Mouse (Mus musculus) adrenal gland, adult 8-10 months (tissue): ENCODE measurements around the gene Selenof. TPM values are rescaled to one million over a fixed set of nuclear protein-coding genes. Genes with fewer than 3 reads are reported as not detected.
A peak's percentile ranks its signal among the peaks of the same experiment; 100 is the strongest.

Source experiments
- DNase-seq: peaks from one replicate; pipeline ENCODE4 v3.0.0; 2022
- total RNA-seq, 4 experiments: library from RNA; stranded (reverse); gene quantifications; 2 replicates each; pipeline ENCODE4 v1.2.4; 2022

Selenof gene
- 100 to 1,000 TPM; 329 to 408 (median 334) TPM for total RNA-seq

DNA sequence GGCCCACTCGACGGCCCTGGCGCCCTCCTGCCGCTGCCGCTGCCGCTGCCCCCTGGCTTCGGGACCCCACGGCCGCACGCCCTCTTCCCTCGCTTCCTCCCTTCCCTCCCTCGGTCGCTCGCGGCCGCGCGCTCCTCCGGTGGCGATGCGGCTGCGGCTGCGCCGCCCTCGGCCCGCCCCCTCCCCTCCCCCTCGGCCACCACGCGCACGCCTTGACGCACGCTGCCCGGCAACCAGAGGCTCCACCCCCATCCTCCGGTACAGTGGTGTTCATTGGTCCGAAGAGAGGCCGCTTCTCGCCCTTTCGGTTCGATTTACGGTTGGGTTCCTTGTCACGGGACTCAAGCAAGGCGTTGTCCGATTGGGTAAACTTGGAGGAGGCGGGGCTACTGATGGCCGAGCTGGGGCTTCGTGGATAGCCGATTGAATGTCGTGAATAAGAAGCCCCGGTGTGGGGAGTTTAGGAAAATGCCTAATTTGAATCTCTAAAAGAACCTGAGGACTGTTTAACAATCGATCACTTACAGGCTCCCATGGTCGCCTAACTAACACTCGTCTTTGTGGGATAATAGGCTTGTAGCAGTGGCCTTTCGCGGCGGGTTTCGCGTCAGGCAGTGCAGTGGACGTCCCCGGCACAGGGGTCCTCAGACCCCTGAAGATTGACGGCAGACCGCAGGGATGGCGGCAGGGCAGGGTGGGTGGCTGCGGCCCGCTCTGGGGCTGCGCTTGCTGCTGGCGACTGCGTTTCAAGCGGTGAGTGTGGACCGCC, at the start of gene Selenof, which contains the start of gene Hs2st1:
Gene Selenof, plus strand, starts transcription at position 258 of the 769 bp plus-strand sequence.
Gene Hs2st1, minus strand, starts transcription at position 135 of the 769 bp plus-strand sequence.
- peak; percentile 99 for DNase-seq

DNA sequence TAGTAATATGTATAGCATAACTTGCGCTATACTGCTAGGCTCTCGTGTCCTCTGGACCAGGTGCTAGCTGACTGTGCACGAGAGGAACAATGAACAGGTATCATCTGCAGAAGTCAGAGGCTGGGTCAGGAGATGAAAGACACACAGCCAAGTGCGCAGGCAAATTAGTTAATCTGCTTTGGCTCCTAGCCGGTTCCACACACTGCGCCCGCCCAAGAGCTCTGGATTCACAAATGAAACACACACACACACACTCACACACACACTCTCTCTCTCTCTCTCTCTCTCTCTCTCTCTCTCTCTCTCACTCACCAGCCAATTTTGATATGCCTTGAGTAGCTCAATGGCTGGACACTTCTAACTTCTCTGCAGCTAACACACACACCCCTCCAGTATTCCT, 42.2 kb upstream of the Selenof start:
- DNase-seq, result no peak

DNA sequence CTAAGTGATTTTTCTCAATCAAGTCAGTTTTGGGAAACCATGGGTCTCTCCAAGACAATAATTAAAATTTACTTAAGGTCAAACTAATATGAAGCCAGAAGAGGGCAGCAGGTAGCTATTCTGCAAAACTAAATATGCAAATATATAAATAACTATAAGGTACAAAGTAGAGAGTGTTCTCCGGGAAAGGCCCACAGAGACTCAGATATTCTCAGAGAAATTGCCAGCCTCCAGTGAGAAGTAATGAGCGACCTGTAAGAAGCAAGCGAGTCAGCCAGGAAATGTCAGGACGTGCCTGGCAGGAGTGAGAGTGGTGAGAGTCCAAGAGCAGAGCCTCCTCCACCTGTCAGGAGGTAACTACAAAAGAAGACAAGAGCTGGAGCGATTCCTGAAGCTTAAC, 39.1 kb upstream of the Selenof start:
- DNase-seq, result no peak

DNA sequence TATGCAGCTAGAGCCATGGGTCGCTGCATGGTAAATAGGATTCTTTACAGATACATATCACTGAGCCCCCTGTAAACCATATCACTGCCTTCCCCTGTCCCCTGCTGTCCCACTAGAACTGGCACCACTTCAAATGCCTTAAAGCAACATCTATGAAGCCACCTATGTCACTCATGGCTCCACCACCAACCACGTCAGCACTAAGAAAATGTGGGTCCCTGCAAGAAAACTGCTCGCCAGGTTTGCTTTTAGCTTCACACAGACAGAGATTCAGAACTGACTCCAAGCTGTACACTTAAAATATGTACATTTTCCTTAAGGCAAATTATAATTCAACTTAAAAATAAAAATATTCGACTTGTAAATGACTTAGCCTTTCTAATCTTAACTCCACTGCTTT, 35.0 kb upstream of the Selenof start:
- no peak for DNase-seq

DNA sequence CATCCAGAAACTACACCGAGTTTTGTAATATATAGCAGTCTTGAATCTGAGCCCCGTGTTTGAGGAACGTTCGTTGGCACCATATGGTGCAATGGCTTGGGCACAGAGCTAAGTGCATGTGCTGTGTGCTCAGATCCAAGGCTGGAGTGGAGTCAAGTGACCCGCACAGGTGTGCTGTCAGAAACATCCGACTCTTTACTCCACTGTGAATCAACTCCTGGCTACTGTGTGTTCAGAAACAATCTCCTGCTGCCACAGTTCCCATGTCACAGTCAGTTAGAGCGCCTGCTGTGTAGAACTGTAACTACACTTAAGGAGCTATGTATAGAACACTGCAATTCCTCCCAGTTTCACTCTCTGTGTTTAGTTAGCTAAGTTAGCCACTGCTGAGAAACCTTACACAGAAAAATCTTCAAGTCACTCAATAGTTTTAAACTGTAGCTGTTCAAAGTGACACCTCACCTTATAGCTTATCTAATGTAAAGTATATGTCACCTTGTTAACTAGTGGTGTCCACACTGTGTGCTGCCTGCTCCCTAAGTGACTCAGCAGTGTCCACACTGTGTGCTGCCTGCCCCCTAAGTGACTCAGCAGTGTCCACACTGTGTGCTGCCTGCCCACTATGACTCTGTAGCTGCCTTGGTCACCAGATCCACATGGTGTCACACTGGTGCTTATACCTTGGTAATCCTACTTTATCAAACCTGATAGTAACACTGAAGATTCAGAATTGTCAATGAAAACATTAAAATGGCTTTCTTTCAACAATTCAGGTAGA, 32.8 kb upstream of the Selenof start:
- DNase-seq, result no peak

DNA sequence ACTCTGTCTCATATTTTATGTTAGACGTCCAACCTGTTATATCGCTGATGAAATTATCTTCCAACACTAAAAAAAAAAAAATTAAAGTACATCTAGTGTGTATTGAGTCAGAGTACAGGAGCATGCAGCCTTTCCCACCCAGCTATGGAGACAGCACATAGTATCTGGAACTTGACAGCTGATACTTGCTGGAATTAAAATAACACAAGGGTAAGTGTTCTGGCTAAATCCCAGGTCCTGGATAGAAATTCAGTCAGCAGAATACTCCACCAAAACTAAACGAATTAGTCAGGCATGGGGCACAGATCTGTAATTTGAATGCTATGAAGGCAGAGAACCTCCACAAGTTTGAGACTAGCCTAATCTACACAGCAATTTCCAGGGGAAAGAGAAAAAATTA, 31.1 kb upstream of the Selenof start:
- no peak for DNase-seq

DNA sequence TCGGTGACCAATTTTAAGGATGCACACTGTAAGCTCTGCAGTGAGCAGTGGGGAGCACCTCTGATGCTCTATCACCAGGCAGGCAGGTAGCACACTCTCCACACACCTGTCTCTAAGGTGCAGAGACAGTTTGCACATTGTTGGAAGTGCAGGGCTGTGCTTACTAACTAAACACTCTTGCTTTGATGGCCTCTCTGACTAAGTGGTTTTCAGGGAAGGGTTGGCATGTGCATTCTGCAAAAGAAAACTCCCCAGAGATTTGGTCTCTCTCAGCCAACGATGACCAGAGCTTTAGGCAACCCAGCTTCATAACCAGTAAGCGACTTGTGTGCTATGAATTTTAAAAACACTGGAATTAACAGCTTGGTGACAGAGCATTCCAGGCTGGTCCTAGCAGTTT, 29.3 kb upstream of the Selenof start:
- DNase-seq, result no peak

DNA sequence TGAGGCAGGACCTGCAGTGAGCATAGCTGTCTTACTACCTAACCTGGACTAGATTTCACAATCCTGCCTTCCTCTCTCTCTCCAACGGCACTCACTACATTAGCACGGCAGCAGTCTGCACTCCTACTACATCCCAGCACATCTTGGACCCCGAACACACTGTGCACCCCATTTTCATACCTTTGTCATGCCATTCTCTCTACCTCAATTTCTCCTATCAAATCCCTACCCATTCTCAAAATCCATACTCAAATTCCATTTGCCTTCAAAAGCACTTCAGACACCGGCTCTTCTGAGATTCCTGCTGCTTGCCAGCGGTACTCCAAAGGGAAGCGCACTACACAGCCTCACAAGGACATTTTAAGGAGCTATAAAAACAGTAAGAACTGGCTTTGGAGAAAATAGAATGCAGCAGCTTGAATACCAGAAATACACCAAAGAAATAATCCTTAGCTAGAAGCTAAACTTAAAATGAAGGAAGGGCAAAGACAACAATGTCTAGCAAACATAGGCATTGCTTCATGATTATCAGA, 28.1 kb upstream of the Selenof start:
- DNase-seq, result no peak

DNA sequence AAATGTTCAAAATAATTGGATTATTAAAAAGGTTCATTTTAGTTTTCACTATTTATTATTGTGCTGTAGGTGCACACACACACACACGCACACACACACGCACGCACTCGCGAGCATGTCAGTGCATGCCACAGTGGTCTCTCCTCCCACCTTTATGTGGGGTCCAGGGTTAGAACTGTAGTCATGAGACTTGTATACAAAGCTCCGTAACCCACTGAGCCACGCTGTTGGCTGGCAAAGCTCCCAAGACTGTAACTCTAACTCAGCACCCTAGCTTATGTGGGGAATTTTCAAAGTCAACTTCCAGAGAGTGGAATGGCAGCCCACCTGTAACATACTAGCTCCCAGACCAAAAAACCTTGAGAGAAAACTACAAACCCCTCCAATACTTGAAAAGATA, 25.0 kb upstream of the Selenof start:
- DNase-seq, result no peak

DNA sequence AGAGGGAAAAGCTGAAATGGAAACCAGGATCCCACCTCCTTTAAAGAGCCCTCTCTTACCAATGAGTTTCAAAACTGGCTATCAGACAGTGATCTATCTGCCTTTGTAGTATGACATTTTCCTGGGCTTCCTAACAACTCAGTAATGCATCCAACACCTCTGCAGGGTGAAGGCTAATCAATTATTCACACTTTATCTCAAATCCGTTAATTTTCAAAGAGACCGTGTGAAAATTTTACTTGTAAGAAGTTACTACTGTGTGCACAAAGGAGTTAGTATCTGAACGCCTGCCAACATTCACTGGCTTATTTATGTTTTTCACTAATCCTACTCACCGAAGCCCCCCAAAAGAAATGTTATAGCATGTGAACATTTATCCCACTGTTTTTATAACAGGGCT, 24.3 kb upstream of the Selenof start:
- DNase-seq, result no peak

DNA sequence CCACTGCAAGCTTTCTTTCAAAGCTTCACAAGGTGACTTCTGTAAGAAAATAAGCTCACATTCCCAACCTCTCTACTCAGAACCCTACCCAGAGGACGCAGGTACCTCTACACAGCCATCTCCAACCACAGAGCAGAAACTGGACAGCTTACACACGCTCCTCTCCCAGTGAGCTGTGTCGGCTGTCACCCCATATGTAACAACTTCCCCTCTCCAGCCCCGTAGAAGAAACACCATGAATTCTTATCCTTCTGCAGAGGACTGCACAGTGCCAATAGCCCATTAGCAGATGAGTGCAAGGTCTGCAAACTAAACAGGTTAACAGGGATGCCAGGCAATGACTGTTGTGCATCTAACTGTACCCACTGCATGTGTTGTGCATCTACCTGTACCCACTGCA, 23.6 kb upstream of the Selenof start:
- no peak for DNase-seq

DNA sequence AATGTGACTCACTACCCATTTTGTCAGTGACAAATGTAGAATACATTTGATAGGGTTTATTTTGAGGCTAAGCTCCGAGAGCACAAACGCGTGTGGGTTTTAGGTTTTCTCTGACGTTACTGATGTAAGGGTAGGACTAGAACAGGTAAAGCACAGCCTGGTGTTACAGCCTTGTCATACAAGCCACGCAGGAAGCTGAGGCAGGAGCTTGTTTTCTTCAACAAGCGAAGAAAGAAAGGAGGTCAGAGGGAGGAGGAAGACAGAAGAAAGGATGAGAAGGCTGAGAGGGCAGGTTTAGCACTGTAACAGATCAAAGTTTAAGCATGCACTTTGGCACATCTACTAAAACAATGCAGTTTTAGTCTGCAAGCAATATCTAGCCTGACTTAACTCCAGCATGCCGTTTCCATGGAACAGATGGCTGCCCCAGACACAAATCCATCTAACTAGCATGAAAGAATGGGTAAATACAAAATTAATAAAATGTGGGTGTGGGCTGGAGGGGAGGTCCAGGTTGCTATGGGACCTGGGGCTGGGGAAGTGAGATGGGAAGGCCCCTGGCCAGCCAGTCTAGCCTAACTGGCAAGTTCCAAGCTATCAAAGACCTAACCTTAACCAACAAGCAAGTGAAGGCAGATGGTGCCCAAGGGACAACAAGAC, 21.8 kb upstream of the Selenof start:
- no peak for DNase-seq

DNA sequence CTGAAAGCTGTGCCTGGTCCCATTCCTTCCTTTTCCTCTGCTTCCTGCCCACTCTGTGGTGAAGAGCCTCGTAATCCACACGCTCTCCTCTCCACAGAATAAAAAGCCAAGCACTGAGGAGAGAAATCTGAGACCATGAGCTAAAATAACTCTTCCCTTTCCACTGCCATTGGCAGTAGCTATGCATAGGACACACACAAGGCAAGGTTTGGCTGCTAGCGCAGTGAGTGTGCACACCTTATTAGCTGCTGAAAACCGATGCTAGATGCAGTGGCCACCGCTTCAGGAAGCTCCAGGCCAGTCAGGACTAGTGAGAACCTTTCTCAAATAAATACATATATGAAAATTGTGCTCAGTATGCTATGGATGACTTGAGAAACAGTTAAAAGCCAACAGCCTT, 20.1 kb upstream of the Selenof start:
- no peak for DNase-seq

DNA sequence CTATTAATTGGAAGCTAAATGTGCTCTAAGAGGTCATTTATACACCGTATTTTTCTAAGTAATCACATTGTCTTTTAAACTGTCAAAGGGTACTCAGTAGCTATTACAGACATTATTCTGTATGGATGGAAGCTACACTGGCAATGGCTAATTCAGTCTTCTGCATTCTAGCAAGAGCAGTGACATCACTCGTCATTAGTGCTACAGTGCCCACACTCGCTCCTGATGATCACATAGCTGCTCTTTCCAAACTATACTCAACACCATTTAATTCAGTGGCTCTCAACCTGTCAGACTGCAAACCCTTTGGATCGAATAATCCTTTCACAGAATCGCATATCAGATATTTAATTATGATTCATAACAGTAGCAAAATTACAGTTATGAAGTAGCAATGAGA, 19.4 kb upstream of the Selenof start:
- no peak for DNase-seq

DNA sequence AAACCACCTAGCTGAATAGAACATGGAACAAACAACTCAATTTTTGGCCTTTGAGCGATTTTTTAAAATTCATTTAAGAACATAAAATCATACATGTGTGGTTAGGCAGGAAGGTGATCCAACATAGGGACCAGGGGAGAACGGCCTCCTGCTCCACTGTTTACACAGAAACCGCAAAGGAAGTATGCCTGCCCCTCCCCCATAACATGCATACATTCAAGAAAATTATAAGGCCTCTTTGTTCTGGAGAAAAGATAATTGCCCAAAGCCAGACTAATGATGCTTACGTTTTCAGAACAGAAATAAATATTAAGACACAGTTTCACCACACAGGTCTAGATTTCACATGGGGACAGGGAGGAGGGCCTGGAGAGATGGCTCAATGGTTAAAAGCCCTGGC, 18.7 kb upstream of the Selenof start:
- no peak for DNase-seq

DNA sequence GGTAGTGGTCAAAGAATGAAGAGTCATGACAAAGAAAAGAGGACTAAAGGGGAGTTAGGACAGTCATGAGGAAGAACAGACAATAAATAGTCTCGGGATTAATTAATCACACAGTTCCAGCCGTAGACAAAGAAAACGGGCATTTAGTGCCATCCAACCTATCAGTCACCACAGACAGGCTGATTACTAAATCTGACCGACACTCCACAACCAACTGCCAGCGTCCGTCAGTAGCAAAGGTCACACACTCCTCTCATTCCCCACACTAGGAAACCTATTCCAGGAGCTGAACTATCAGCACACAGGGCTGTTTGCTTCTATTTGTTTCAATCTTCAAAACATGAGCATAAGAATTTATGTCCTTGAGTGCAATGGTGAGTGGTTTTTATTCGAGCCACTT, 16.2 kb upstream of the Selenof start:
- DNase-seq, result no peak

DNA sequence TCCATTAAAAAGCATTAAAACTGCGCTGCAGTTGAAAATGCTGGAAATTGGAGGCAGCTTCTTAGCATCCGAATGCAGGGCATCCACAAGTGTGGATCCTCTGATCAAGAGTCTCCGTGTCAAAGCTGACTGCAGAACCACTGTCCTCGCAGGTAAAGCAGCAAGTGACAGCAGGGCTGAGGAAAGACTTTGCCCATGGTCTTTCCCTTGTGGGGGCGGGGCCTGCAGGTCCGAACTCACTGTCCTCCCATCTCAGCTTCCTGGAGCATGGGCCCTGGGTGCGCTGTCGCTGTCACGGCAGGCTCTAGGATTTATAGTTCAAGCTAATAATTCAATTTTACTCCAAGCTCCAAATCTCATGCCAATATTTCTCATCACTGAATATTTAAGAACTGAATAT, 15.6 kb upstream of the Selenof start:
- DNase-seq, result no peak

DNA sequence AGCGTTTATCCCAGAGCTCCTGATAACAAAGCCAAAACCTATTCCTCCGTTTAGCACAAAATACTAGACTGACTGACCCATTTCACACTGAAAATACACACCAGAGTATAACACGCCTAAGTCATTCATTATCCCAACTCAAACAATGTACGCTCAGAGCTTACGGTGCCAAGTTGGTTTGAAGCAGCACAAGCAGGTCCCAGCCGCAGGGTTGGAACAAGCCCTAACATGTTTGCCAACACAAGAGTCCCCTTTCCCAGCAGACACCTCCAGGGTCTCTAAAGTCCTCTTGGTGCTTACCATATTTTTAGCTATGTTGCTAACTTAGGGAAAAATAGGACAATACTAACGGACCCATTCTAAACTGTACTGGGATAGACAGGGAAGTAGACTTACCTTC, 15.0 kb upstream of the Selenof start:
- no peak for DNase-seq

DNA sequence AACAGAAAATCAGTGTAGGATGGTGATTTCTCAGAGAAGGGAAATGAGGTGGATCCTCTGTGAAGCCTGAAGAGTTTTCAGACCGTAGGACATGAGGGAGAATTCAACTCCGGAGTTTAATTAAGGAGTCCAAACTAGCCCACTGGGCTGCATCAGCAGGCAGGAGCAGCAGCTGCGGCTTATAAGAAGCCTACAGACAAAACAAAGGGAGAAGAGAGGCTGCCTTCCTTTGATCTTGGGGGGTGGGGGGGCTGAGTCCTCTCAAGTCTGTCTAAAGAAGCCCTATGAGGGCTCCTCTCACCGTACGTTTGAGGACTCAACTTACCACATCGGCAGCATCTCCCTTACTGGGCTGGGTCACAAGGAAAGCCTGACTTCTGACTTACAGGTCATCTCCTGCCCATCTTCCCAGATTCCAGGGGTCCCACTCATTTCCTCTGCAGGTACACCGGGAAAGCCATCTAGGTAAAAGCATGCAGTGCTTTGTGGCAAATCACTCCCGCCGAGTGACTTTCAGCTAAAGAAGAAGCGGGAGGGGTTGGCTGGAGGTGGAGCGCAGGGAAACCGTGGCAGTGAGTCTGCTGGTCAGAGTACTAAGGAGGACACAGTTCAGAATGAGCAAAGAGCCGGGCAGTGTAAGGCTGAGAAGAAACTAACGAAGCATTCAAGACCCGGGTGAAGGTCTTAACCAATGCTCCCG, 13.3 kb upstream of the Selenof start:
- DNase-seq, result no peak

DNA sequence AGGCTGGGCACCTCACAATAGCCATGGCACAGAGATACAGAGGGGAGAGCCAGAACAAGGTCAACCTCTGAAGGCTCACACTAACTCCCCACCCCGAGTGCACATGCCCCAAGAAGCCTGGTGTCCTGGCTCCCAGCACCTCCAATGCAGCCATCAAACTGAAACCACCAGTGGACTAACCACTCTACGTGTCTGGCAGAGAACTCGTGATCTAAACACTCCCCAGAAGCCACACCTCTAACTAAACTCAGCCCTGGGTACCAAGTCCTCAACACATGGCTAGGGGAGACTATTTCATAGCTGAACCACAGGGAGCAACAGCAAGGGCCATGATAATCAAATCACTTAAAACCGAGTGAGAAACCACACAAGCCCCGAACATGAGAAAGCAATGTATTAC, 11.8 kb upstream of the Selenof start:
- no peak for DNase-seq

DNA sequence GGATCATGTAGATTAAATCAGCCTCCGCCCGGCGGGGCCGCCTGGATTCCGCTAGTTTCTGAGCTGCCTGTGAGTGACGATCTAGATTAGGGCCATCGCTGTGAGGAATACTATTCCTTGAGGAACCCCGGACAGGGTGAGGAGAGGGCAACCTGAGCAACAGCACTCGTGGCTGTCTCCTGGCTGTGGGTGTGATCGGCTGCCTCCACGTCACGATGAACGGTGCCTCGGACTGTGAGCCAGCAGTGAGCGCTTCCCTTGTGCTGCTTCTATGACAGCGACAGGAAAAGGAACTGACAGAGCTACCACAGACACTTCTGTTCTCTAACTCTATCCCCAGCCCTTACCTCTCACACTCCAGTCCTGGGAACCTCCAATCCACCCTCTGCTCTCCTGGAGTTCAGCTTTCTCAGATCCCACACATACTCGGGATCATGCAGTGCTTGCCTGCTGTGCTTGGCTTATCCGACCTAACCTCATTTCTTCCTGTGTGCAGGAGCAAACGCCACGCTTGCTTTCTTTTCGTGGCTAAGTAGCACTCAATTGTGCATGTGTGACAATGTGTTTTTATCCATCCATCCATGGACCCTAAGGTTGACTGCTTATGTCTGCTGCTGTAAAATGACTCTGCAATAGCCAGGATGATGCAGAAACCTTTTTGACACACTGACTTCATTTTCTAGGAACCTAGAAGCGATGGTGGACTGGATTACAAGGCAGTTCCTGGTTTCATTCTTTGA, 8.4 kb upstream of the Selenof start:
- no peak for DNase-seq

DNA sequence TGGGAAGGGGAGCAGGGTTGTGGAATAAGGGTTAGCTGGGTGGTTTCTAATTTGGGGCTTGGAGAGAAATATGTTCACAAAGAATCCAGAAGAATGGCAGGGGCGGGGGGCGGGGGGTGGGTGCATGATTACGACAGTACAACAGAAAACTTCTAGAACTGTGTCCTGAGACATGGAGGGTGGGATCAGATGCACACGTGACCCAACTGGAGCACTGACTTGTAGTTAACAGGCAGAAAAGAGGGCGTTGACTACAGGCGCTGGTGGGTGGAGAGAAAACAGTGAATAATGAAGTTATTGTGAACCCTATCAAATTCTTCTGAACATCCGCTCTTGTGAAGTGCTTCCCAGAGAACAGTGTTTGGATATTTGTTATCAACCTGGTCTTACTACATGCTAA, 6.2 kb upstream of the Selenof start:
- DNase-seq, result no peak
